Mouse (Mus musculus): ENCODE results near the gene Ubxn1.

- TF ChIP-seq CTCF (IDR thresholded peaks at IDR 0.05; ENCODE audit: control insufficient read depth, insufficient read depth, insufficient read length) (no peak), USF1 (IDR thresholded peaks at IDR 0.05; ENCODE audit: low read depth) (no peak), MYOG (IDR thresholded peaks at IDR 0.05; ENCODE audit: control insufficient read depth, extremely low read depth, insufficient read length) (no peak), MAX (IDR thresholded peaks at IDR 0.05) (no peak), CEBPB (IDR thresholded peaks at IDR 0.05; ENCODE audit: low read depth) (no peak), MYOD1 (IDR thresholded peaks at IDR 0.05; ENCODE audit: control insufficient read depth, insufficient read length, low read depth) (no peak), FOSL1 (IDR thresholded peaks at IDR 0.05; ENCODE audit: insufficient read depth, low read length, poor library complexity, severe bottlenecking) (no peak)
Observed at GRCm38 (mm10) chr19:8831262-8831661, 40.0 kb upstream of the Ubxn1 start.

Data from C2C12 (cell line).